Mouse (Mus musculus) layer of hippocampus, adult 8-10 months (tissue): Measurements from ENCODE around the gene Slain2. TPM values are rescaled to one million over a fixed set of nuclear protein-coding genes. Genes with fewer than 3 reads are reported as not detected.
"Not testable (repeated sequence)": the region's sequence is repeated elsewhere in the genome, so short reads cannot be mapped to it uniquely, and the experiment has no call there.

Source experiments
- DNase-seq, 2 experiments: peaks; one replicate each; pipeline ENCODE4 v3.0.0; 2022; ENCODE audit warnings: low spot score in 2 of 2
- total RNA-seq, 4 experiments: library from RNA; stranded (reverse); gene quantifications; 2 replicates each; pipeline ENCODE4 v1.2.4; 2022

Gene Slain2
- total RNA-seq, 4 experiments from 2014 or later: 23.7 to 26.8 (median 25.7) TPM

- no peak for DNase-seq
Measured at GRCm38 (mm10) chr5:72948136-72948535, 34.0 kb downstream of the Slain2 start.

- DNase-seq: no peak
Measured at GRCm38 (mm10) chr5:72950252-72950651, 36.1 kb downstream of the Slain2 start.

- no peak for DNase-seq
Measured at GRCm38 (mm10) chr5:72953996-72954604, 40.0 kb downstream of the Slain2 start.

DNA sequence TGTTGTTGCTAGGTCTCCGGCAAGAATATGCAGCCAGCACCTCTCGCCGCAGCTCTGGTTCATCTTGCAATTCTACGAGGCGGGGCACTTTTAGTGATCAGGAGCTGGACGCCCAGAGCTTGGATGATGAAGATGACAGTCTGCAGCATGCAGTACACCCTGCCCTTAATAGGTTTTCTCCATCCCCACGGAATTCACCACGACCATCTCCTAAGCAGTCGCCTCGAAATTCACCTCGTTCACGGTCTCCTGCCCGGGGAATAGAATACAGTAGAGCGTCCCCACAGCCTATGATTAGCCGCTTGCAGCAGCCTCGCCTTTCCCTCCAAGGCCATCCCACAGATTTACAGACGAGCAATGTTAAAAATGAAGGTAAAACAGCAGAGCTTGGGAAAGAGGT lies 43.2 kb downstream of the Slain2 start:
- no peak for DNase-seq

GRCm38 (mm10) chr5:72960096-72960495 lies 46.0 kb downstream of the Slain2 start:
- no peak for DNase-seq

- DNase-seq: no peak
Measured at GRCm38 (mm10) chr5:72965706-72966105, 51.6 kb downstream of the Slain2 start.

DNA sequence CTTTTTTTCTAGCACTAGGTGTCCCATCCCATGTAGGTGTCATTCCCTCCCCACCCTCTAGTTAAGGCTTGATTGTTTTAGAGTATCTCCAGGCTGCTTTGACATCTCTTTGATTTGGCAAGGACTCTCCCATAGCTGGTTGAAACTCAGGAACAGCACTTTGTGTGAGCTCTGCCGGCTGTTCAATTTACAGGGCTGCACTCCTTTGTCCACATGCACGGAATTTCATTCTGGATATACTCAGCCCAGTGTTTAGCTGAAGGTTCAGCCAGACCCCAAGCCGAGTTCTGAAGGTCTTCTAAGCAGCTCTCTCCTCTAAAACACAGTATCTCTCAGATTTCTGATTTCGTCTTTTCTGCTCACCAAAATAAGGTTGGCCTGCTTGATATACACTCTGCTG lies 58.3 kb downstream of the Slain2 start:
- DNase-seq: no peak

DNA sequence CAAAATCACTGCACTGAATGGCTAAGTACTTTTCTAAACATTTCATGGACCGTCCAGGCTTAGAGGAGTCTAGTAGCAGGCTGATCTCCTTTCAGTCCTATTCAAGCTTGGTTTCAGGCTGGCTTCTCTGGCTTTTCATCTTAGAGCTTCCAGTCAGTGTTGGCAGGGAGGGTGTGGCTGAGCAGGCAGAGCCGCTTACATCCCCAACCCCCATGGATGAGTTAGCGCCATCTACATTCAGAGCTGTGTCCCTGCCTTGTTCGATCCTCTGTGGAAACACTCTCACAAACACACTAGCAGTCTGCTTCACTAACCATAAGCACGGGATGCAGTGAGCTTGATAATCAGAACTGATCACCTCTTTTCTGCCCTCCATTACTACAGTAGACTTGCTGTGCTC lies 58.8 kb downstream of the Slain2 start:
- no peak for DNase-seq

GRCm38 (mm10) chr5:72974602-72975001 lies 60.5 kb downstream of the Slain2 start, which contains the start of gene Gm10135:
Gm10135 (minus strand) TSS chr5:72974702.
- DNase-seq: no peak

DNA sequence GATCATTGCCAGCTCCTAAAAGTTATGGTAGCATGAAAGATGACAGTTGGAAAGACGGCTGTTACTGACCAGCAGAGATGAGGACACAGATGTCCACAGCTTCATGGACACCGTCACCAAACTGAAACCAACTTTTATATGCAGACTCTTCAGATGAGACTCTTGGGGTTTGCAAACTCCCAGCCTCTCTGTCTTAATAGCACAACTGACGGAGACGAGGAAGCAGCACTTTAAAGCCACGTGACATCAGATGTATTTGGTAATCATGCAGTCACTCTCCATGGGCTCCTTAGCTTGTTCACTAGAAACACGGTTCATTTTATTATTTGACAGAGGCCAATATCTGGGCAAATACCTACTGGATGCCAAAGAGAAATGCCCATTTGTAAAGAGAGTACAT lies 61.9 kb downstream of the Slain2 start:
- DNase-seq: no peak

DNA sequence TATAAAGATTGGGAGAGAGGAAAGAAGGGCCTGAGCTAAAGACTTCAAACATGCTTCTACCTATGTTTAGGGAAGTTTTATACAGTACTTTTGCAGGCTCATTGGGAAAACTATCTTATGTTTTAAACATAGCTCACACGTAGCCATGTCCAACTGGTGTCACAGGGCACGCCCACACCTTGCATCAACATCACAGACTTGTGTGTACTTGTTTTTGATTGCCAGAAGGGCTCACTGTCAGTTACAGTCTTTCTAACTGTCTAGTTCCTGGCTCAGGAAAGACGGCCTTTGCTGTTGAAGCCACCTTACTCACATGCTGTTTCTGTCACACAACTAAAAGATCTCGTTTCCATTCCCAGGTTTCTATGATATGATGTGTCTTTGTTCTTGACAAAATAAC lies 62.4 kb downstream of the Slain2 start:
- DNase-seq: no peak

DNA sequence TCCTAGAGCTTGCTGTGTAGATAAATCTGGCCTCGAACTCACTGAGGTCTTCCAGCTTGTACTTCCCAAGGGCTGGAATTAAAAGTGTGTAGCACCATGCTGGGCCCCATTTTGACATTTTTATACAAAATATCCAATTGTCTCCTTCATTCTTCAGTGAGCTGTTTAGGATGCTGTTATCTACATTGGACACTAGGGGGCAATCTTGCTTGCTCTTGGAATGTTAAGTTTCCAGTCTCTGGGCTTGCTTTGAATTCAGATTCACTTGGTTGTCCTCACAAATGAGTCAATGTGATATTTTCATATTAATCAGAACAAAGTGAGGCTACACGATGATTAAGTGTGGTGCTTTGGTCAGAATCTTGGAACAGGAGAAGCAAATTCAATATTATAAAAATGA lies 70.0 kb downstream of the Slain2 start:
- DNase-seq: no peak

GRCm38 (mm10) chr5:72987786-72988185 lies 73.7 kb downstream of the Slain2 start:
- DNase-seq: no peak

DNA sequence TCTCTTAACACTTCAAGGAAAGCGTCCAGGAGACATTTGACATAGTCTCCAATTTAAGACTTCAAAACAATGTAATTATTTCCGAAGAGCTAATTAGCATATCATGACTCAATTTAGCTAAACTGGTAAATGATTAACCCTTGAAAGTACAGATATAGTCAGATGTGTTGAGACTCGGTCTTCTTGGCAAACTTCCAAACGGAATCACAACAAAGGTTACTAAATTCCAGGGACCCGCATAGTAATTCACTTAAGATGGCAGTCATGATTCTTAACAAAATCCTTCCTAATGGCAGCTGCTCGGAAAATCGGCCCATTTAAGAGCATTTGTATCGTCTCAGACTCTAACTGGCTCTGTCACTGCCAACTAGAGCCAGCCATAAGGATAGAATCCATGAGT lies 75.7 kb downstream of the Slain2 start:
- DNase-seq: no peak

DNA sequence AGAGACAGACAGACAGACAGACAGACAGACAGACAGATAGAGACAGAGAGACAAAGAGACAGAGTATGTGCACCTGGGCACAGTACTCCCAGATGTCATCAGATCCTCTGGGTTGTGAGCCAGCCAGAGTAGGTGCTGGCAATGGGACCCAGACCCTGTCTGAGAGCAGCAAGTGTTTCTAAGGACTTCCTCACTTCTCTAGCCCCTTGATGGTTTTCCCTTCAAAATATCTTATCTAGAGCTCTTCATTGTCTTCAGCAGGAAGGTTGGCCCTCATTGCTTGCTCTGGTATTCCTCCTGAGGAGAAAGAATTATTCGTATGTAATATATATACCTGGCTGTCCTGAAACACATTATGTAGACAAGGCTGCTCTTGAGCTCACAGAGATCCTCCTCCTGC lies 78.4 kb downstream of the Slain2 start:
- no peak for DNase-seq

DNA sequence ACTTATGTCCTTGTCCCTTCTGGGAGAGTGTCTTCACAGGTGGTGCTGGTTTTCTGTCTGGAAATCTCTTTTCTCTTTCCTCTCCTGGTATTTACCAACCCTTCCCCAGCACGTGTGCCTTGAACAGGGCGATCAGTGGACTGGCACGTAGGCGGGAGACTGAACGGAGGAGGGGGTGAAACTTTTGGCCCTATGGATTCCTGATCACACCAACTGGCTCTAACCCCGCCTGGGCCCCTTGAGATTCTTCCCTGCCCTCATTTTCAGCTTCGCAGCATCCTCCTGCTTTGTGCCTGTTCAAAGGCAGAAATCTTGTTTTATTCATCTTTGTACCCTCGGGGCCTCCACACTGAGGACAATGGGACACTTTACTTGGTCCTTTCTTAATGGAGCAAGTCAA lies 80.3 kb downstream of the Slain2 start:
- DNase-seq: no peak

GRCm38 (mm10) chr5:72994928-72995327 lies 80.8 kb downstream of the Slain2 start:
- DNase-seq: no peak

GRCm38 (mm10) chr5:72995379-72995778 lies 81.3 kb downstream of the Slain2 start:
- no peak for DNase-seq

DNA sequence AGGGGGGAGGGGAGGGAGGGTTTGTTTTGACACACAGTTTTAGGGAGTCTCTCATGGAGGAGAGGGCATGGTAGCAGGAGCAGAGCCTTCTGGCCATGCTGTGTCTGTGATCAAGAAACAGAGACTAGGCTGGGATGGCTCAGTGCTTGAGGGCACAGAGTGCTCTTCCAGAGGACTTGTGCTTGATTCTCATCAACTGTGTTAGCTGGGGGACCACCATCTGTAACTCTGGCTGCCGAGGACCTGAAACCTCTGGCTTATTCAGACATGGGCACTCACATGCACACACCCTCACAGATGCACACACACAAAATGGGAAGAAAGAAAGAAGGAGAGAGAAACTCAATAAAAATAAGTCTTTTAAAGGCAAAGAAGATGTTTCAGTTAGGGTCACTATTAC lies 84.4 kb downstream of the Slain2 start:
- DNase-seq: not testable (repeated sequence)

- DNase-seq: no peak
Measured at GRCm38 (mm10) chr5:73004046-73004445, 89.9 kb downstream of the Slain2 start.

DNA sequence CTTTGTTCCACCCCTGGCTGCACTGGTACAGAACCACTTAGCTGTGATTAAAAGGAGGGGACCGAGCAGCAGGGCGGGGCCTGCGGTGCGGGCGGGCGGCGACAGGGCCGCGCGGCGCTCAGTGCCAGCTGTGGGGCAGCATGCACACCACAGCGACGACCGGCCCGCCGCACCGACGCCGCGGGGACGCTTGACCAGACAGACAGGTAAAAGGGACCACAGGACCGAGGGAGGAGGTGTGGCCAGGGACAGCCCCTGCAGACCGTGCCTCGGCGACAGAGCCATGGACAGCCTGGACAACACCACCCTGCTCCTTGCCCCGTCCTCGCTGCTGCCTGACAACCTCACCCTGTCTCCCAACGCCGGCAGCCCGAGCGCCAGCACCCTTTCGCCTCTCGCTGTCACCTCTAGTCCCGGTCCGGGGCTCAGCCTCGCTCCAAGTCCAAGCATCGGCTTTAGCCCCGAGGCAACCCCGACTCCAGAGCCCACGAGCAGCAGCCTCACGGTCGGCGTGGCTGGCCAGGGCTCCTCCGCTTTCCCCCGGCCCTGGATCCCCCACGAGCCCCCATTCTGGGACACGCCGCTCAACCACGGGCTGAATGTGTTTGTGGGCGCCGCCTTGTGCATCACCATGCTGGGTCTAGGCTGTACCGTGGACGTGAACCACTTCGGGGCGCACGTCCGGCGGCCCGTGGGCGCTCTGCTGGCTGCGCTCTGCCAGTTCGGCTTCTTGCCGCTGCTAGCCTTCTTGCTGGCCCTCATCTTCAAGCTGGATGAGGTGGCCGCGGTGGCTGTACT lies 92.9 kb downstream of the Slain2 start, which contains the start of gene Slc10a4:
Gene Slc10a4, plus strand, starts transcription at position 100 of the 798 bp plus-strand sequence.
- no peak for DNase-seq

DNA sequence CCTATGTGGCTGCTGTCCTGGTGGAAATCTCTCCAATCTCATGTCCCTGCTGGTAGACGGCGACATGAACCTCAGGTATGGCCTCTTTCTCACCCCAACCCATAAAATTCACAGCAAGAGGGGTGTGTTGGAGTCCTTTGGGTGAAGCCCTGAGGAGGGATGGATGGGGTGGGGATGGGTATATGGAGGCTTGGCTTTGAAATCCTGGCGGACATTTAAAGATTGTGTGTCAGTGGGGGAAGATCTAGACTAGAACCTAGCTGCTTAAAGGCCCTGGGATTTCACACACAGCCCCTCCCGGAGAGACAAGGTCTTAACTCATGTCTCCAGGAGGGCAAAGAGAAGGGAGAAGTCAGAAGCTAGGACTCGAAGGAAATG lies 93.5 kb downstream of the Slain2 start:
- no peak for DNase-seq

DNA sequence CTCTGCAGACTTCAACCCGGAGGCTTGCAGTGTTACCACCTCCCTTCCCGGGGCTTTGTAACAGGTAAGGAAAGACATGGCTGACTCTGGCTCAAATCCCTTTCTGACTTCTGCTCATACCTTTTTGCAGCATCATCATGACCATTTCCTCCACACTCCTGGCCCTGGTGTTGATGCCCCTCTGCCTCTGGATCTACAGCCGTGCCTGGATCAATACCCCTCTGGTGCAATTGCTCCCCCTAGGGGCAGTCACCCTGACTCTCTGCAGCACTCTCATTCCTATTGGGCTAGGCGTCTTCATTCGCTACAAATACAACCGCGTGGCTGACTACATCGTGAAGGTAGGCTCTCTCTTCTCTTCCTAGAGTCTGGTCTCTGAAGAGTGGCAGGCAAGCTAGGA lies 94.1 kb downstream of the Slain2 start:
- DNase-seq: not testable (repeated sequence)
